Mouse (Mus musculus) erythroblast, embryonic 14.5 days (primary cell): ENCODE data around the gene Sult1b1.

Experiments used
- GATA1 ChIP-seq: IDR thresholded peaks from 2 replicates; pipeline ENCODE4 v1.6.1; 2012; ENCODE audit warnings: low read length, inconsistent platforms, mixed read lengths
- TAL1 ChIP-seq: IDR thresholded peaks from 3 replicates; pipeline ENCODE4 v1.6.1; 2012; ENCODE audit warnings: low read length, inconsistent platforms, mixed read lengths

- no peak for TF ChIP-seq GATA1
- no peak for TF ChIP-seq TAL1
Observed at GRCm38 (mm10) chr5:87567306-87567705, 29.3 kb upstream of the Sult1b1 start.
